14 mouse cellular contexts compared by ENCODE assay signal in the genomic region with DNA sequence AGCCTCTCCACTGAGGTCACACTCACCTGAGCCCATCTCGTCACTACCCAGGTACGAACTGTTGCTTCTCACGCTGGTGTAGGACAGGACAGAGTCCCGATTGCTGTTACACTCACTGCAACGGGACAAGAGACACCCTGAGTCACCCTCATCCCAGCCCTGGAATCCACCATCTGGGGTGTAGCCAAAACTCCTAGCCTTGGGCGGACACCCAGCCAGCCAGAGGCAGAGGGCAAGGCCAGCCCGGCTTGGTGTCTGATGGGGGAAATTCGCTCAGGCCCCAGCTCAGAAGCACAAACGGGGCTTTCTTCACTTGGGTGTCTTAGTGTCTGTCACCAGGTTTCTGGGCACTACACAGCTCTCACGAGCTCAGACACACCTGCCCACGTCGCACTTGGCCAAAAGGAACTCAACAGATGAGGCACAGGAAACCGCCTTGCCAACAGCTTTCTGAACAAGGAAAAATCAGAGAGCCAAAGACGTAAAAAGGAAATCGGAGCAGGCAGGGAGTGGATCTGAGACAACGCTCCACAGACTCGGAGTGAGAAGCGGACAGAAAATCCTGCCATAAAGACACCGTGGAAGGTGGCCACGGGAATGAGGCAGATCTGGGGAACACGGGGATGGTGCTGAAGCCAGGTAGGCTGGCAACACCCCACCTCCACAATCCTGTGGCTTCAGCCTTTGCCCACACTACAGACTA.
DNase-seq lines count a peak whose midpoint lies in the region.
"Had no signal": no experiment of that assay in that cellular context is flagged by ENCODE, and none has a peak within 500 bp of the region (broad histone marks: within the 10 kb centered on the region; RNA-seq: fewer than 3 reads in every experiment).

No protein-coding gene starts in this region.

- peak; percentile 59 to 78 for DNase-seq in frontal cortex, adult 2 months (ENCODE audit: extremely low spot score in 1 of 2, low spot score in 1 of 2)
- DNase-seq in frontal cortex, postnatal 10 days (ENCODE audit: low spot score in 2 of 2): no peak
- peak; percentile 80 for DNase-seq in right cerebral cortex, adult 18-20 months
- no peak for DNase-seq in right cerebral cortex, postnatal 4 days
- DNase-seq in frontal cortex, postnatal 36 days (ENCODE audit: low spot score in 2 of 2): peak; percentile 69 to 74
- peak; percentile 72 for DNase-seq in telencephalon, adult 2 months (ENCODE audit: low read depth, low spot score)
- DNase-seq in testis, postnatal 14 days (ENCODE audit: low spot score): no peak
- DNase-seq in natural killer cell, adult 2 months (ENCODE audit: low spot score in 2 of 2): no peak
- DNase-seq: cerebellum, adult 18-20 months; cerebellum, postnatal 36 days; gastrocnemius, postnatal 10 days; kidney, postnatal 4 days; liver; lung, adult 18-20 months had no signal

Comparison
In these comparisons a context has a peak if more than half of its experiments do, and no peak if none do; other contexts are left out.
1. DNase-seq: peak in frontal cortex, adult 2 months (2 of 2), right cerebral cortex, adult 18-20 months (single experiment), frontal cortex, postnatal 36 days (2 of 2) and telencephalon, adult 2 months (single experiment); none in frontal cortex, postnatal 10 days (0 of 2), right cerebral cortex, postnatal 4 days (single experiment), testis, postnatal 14 days (single experiment) and natural killer cell, adult 2 months (0 of 2).